Mouse (Mus musculus): ENCODE data around the gene Gm13287. TPM values are rescaled to one million over a fixed set of nuclear protein-coding genes. Genes with fewer than 3 reads are reported as not detected.

Gm13287 gene
- not detected in 2 replicates for polyA plus RNA-seq (2012; rRNA removed)

DNA sequence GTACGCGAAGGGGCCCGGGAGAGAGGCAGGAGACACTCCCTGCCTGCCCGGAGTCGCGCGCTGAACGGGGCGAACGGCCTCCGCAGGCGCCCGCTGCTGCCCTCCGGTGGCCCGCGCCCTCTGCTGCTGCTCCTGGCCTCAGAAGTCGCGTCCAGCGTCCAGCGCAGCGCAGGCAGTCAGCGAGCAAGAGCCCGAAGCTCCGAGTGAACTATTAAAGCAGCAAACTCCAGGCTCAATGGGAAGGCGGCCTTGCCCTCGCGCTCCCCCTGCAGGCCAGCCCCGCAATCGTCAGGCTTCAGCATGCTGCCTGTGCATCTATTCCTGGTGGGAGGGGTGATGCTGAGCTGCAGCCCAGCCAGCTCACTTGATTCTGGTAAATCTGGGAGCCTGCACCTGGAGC is at the start of gene Gm13287:
Gene Gm13287 (plus strand): TSS at position 301 of the 400 bp plus-strand sequence.

DNA sequence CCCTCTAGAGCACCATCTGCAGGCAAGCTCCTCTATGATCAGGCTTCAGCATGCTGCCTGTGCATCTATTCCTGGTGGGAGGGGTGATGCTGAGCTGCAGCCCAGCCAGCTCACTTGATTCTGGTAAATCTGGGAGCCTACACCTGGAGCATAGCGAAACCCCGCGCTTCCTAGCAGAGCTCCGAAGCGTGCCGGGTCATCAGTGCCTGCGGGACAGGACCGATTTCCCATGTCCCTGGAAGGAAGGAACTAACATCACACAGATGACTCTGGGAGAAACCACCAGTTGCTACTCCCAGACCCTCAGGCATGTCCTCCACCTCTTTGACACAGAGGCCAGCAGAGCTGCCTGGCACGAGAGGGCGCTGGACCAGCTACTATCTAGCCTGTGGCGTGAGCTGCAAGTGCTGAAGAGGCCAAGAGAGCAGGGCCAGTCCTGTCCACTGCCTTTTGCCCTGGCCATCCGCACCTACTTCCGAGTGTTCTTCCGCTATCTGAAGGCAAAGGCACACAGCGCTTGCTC is 48.2 kb upstream of the Gm13287 start, which contains the start of gene Gm13271:
Gene Gm13271 (plus strand): TSS at position 51 of the 523 bp plus-strand sequence.

DNA sequence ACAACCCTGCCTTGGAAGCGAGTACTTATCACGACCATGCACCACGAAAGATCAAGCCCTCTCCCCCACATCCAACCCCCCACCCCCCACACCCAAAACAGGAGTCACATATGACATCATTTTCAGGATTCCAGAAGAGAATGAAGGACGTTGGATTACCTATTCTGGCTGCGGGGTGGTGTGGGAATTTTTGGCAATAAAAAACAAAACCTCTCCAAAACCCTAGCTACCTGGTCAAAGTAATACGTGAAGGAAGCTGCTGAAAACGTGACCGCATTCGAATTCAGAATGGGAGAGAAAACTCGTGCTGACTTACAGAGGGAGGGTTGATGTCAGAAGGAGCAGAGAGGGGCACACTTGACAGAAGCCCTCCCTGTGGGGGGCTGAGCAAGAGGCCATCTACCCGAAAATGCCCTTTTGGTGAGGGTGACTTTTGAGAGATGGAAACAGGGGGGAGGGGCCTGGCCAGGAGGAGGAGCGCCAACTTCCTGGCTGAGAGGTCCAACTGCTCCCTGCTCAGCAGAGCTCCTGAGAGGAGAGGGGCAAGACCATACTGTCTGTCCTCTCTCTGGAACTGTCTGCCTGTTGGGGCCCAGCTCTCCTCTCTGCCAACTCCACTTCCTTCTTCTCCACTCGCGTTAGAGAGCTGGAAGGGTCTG is 43.3 kb upstream of the Gm13287 start, which contains the start of gene Gm13283:
Gene Gm13283 (plus strand): TSS at position 510 of the 659 bp plus-strand sequence.

DNA sequence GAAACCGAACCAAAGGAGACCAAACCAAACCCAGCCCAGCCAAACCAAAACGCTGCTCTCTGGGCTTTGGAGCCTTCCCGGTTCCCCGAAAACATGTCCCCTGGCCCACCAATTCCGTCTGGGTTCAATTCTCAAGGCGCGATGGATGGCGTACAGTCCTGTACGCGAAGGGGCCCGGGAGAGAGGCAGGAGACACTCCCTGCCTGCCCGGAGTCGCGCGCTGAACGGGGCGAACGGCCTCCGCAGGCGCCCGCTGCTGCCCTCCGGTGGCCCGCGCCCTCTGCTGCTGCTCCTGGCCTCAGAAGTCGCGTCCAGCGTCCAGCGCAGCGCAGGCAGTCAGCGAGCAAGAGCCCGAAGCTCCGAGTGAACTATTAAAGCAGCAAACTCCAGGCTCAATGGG is 29.5 kb upstream of the Gm13287 start, which contains the start of gene Gm13290:
Gene Gm13290 (plus strand): TSS at position 301 of the 400 bp plus-strand sequence.

DNA sequence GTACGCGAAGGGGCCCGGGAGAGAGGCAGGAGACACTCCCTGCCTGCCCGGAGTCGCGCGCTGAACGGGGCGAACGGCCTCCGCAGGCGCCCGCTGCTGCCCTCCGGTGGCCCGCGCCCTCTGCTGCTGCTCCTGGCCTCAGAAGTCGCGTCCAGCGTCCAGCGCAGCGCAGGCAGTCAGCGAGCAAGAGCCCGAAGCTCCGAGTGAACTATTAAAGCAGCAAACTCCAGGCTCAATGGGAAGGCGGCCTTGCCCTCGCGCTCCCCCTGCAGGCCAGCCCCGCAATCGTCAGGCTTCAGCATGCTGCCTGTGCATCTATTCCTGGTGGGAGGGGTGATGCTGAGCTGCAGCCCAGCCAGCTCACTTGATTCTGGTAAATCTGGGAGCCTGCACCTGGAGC is 26.4 kb upstream of the Gm13287 start, which contains the start of gene Gm13289:
Gene Gm13289 (plus strand): TSS at position 301 of the 400 bp plus-strand sequence.

DNA sequence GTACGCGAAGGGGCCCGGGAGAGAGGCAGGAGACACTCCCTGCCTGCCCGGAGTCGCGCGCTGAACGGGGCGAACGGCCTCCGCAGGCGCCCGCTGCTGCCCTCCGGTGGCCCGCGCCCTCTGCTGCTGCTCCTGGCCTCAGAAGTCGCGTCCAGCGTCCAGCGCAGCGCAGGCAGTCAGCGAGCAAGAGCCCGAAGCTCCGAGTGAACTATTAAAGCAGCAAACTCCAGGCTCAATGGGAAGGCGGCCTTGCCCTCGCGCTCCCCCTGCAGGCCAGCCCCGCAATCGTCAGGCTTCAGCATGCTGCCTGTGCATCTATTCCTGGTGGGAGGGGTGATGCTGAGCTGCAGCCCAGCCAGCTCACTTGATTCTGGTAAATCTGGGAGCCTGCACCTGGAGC is 23.5 kb upstream of the Gm13287 start, which contains the start of gene Gm13272:
Gene Gm13272 (plus strand): TSS at position 301 of the 400 bp plus-strand sequence.

DNA sequence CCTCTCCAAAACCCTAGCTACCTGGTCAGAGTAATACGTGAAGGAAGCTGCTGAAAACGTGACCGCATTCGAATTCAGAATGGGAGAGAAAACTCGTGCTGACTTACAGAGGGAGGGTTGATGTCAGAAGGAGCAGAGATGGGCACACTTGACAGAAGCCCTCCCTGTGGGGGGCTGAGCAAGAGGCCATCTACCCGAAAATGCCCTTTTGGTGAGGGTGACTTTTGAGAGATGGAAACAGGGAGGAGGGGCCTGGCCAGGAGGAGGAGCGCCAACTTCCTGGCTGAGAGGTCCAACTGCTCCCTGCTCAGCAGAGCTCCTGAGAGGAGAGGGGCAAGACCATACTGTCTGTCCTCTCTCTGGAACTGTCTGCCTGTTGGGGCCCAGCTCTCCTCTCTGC is 21.2 kb upstream of the Gm13287 start, which contains the start of gene Ifnz:
Gene Ifnz (plus strand): TSS at position 301 of the 400 bp plus-strand sequence.

DNA sequence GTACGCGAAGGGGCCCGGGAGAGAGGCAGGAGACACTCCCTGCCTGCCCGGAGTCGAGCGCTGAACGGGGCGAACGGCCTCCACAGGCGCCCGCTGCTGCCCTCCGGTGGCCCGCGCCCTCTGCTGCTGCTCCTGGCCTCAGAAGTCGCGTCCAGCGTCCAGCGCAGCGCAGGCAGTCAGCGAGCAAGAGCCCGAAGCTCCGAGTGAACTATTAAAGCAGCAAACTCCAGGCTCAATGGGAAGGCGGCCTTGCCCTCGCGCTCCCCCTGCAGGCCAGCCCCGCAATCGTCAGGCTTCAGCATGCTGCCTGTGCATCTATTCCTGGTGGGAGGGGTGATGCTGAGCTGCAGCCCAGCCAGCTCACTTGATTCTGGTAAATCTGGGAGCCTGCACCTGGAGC is 17.6 kb upstream of the Gm13287 start, which contains the start of gene Gm13276:
Gene Gm13276 (plus strand): TSS at position 301 of the 400 bp plus-strand sequence.

DNA sequence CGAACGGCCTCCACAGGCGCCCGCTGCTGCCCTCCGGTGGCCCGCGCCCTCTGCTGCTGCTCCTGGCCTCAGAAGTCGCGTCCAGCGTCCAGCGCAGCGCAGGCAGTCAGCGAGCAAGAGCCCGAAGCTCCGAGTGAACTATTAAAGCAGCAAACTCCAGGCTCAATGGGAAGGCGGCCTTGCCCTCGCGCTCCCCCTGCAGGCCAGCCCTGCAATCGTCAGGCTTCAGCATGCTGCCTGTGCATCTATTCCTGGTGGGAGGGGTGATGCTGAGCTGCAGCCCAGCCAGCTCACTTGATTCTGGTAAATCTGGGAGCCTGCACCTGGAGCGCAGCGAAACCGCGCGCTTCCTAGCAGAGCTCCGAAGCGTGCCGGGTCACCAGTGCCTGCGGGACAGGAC is 14.7 kb upstream of the Gm13287 start, which contains the start of gene Gm13277:
Gene Gm13277 (plus strand): TSS at position 231 of the 400 bp plus-strand sequence.

DNA sequence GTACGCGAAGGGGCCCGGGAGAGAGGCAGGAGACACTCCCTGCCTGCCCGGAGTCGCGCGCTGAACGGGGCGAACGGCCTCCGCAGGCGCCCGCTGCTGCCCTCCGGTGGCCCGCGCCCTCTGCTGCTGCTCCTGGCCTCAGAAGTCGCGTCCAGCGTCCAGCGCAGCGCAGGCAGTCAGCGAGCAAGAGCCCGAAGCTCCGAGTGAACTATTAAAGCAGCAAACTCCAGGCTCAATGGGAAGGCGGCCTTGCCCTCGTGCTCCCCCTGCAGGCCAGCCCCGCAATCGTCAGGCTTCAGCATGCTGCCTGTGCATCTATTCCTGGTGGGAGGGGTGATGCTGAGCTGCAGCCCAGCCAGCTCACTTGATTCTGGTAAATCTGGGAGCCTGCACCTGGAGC is 11.8 kb upstream of the Gm13287 start, which contains the start of gene Gm13278:
Gene Gm13278 (plus strand): TSS at position 301 of the 400 bp plus-strand sequence.

DNA sequence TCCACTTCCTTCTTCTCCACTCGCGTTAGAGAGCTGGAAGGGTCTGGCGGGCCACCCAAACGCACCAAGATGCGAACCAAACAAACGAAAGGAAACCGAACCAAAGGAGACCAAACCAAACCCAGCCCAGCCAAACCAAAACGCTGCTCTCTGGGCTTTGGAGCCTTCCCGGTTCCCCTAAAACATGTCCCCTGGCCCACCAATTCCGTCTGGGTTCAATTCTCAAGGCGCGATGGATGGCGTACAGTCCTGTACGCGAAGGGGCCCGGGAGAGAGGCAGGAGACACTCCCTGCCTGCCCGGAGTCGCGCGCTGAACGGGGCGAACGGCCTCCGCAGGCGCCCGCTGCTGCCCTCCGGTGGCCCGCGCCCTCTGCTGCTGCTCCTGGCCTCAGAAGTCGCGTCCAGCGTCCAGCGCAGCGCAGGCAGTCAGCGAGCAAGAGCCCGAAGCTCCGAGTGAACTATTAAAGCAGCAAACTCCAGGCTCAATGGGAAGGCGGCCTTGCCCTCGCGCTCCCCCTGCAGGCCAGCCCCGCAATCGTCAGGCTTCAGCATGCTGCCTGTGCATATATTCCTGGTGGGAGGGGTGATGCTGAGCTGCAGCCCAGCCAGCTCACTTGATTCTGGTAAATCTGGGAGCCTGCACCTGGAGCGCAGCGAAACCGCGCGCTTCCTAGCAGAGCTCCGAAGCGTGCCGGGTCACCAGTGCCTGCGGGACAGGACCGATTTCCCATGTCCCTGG is 8.9 kb upstream of the Gm13287 start, which contains the start of gene Gm13275:
Gene Gm13275 (plus strand): TSS at position 552 of the 740 bp plus-strand sequence.

DNA sequence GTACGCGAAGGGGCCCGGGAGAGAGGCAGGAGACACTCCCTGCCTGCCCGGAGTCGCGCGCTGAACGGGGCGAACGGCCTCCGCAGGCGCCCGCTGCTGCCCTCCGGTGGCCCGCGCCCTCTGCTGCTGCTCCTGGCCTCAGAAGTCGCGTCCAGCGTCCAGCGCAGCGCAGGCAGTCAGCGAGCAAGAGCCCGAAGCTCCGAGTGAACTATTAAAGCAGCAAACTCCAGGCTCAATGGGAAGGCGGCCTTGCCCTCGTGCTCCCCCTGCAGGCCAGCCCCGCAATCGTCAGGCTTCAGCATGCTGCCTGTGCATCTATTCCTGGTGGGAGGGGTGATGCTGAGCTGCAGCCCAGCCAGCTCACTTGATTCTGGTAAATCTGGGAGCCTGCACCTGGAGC is 6.0 kb upstream of the Gm13287 start, which contains the start of gene Gm13279:
Gene Gm13279 (plus strand): TSS at position 301 of the 400 bp plus-strand sequence.

DNA sequence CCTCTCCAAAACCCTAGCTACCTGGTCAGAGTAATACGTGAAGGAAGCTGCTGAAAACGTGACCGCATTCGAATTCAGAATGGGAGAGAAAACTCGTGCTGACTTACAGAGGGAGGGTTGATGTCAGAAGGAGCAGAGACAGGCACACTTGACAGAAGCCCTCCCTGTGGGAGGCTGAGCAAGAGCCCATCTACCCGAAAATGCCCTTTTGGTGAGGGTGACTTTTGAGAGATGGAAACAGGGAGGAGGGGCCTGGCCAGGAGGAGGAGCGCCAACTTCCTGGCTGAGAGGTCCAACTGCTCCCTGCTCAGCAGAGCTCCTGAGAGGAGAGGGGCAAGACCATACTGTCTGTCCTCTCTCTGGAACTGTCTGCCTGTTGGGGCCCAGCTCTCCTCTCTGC is 3.7 kb upstream of the Gm13287 start, which contains the start of gene Gm13285:
Gene Gm13285 (plus strand): TSS at position 301 of the 400 bp plus-strand sequence.

DNA sequence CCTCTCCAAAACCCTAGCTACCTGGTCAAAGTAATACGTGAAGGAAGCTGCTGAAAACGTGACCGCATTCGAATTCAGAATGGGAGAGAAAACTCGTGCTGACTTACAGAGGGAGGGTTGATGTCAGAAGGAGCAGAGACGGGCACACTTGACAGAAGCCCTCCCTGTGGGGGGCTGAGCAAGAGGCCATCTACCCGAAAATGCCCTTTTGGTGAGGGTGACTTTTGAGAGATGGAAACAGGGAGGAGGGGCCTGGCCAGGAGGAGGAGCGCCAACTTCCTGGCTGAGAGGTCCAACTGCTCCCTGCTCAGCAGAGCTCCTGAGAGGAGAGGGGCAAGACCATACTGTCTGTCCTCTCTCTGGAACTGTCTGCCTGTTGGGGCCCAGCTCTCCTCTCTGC is 2.2 kb downstream of the Gm13287 start, which contains the start of gene Gm13288:
Gene Gm13288 (plus strand): TSS at position 301 of the 400 bp plus-strand sequence.

DNA sequence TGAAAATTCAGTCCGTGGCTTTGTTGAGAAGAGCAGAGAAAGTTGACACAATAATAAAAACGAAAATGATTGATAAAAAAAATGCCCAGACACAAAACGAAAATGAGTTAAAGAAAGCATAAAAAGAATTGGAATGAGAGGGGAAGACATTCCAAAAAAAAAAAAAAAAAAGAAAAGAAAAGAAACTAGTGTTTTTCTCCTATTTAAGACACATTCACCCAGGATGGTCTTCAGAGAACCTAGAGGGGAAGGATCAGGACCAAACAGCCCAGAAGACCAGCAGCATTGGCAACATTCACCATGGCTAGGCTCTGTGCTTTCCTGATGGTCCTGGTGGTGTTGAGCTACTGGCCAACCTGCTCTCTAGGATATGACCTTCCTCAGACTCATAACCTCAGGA is 12.9 kb downstream of the Gm13287 start, which contains the start of gene Ifna7:
Gene Ifna7 (plus strand): TSS at position 301 of the 400 bp plus-strand sequence.

DNA sequence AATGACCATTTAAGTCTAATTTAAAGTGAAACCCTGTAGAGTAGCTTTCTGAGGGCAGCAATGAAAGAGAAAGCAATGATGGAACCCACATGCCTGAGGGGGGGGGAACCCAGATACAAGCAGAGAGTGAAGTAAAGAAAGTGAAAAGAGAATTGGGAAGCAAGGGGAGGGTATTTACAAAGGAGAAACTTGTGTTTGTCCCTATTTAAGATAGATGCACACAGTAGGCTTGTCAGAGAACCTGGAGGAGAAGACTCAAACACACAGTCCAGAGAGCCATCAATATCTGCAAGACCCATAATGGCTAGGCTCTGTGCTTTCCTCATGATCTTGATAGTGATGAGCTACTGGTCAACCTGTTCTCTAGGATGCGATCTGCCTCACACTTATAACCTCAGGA is 16.6 kb downstream of the Gm13287 start, which contains the start of gene Ifna11:
Gene Ifna11 (plus strand): TSS at position 301 of the 400 bp plus-strand sequence.

DNA sequence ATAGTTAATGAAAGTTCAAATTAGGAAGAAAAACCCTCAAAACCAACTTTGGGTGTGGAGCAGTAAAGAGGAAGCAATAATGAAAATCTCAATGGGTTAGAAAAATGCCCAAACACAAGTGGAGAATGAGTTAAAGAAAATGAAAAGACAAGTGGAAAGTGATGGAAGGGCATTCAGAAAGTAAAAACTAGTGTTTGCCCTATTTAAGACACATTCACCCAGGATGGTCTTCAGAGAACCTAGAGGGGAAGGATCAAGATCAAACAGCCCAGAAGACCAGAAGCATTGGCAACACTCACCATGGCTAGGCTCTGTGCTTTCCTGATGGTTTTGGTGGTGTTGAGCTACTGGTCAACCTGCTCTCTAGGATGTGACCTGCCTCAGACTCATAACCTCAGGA is 24.1 kb downstream of the Gm13287 start, which contains the start of gene Ifna6:
Gene Ifna6 (plus strand): TSS at position 301 of the 400 bp plus-strand sequence.

DNA sequence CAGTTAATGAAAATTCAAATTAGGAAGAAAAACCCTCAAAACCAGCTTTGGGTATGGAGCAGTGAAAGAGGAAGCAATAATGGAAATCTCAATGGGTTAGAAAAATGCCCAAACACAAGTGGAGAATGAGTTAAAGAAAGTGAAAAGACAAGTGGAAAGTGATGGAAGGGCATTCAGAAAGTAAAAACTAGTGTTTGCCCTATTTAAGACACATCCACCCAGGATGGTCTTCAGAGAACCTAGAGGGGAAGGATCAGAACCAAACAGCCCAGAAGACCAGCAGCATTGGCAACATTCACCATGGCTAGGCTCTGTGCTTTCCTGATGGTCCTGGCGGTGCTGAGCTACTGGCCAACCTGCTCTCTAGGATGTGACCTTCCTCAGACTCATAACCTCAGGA is 32.2 kb downstream of the Gm13287 start, which contains the start of gene Ifna5:
Gene Ifna5 (plus strand): TSS at position 301 of the 400 bp plus-strand sequence.

DNA sequence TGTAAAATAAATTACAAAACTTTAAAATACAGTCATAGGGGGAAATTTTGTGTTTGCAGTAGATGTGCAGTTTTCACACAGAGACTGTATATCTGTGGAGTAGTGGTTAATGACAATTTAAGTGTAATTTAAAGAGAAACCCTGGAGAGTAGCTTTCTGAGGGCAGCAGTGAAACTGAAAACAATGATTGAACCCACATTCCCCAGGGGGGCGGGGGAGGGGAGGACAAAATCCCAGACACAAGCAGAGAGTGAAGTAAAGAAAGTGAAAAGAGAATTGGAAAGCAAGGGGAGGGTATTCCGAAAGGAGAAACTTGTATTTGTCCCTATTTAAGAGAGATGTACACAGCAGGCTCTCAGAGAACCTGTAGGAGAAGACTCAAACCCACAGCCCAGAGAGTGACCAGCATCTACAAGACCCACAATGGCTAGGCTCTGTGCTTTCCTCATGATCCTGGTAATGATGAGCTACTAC is 38.4 kb downstream of the Gm13287 start, which contains the start of gene Ifna4:
Gene Ifna4 (plus strand): TSS at position 424 of the 474 bp plus-strand sequence.

DNA sequence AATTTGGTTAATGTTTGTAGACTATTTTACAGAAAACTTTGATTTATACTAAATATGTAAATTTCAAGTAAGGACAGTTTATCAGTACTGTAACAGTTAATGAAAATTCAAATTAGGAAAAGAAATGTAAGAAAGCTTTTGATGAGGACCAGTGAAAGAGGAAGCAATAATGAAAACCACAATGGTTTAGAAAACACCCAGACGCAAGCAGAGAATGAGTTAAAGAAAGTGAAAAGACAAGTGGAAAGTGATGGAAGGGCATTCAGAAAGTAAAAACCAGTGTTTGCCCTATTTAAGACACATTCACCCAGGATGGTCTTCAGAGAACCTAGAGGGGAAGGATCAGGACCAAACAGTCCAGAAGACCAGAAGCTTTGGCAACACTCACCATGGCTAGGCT is 46.6 kb downstream of the Gm13287 start, which contains the start of gene Ifna1:
Gene Ifna1 (plus strand): TSS at position 390 of the 400 bp plus-strand sequence.

